Mouse (Mus musculus): ENCODE measurements around the gene Zfp366.

The Zfp366 gene

GRCm38 (mm10) chr13:99226809-99227208 is 42.2 kb downstream of the Zfp366 start:
- DNase-seq (ENCODE audit: low read depth, low spot score) = no peak

DNA sequence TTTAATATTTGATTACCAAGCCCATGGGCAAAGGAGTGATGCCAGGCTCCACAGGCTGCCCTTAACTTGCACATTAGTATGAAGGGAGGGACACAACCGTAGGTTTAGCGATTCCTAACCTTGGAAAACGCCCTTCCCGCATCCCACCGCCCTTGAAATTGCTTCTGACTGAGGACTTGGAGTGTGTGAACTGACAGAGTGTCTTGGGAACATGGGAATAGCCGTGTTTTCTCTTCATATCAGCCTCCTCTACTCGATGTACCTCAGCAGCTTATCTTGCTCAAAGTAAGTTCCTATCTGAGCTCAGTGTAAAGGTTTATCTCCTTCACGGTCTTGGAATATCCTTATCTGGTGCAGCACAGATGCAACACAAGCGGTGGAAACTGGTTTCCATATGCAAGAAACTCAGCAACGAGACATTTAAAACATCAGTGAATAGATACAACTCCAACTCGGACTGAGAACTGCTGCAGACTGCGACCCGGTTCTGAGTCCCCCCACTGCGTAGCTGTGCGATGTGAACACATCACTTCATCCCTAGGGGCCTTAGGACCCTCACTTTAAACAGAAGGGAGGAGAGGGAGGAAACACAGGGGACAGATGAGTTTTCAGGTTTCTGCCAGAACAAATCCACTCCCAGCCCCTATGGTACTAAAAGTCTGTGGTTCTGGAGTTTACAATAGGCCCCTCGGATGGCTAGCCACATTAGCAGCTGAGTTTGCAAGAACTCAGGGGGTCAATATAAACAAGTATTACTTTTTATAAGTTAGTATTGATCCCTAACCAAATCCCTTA is 43.0 kb downstream of the Zfp366 start:
- no peak for DNase-seq (ENCODE audit: low read depth, low spot score)

DNA sequence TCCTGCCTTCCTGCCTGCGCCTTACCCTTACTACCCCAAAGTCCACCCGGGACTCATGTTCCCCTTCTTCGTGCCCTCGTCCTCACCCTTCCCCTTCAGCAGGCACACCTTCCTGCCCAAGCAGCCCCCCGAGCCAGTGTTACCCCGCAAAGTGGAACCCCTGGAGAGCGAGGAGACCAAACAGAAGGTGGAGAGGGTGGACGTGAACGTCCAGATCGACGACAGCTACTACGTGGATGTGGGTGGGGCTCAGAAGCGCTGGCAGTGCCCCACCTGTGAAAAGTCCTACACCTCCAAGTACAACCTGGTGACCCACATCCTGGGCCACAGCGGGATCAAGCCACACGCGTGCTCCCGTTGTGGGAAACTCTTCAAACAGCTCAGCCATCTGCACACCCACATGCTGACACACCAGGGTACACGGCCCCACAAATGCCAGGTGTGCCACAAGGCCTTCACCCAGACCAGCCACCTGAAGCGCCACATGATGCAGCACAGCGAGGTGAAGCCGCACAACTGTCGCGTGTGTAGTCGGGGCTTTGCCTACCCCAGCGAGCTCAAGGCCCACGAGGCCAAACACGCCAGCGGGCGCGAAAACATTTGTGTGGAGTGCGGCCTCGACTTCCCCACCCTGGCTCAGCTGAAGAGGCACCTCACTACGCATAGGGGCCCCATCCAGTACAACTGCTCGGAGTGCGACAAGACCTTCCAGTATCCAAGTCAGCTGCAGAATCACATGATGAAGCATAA is 44.4 kb downstream of the Zfp366 start:
- no peak for DNase-seq (ENCODE audit: low read depth, low spot score)

DNA sequence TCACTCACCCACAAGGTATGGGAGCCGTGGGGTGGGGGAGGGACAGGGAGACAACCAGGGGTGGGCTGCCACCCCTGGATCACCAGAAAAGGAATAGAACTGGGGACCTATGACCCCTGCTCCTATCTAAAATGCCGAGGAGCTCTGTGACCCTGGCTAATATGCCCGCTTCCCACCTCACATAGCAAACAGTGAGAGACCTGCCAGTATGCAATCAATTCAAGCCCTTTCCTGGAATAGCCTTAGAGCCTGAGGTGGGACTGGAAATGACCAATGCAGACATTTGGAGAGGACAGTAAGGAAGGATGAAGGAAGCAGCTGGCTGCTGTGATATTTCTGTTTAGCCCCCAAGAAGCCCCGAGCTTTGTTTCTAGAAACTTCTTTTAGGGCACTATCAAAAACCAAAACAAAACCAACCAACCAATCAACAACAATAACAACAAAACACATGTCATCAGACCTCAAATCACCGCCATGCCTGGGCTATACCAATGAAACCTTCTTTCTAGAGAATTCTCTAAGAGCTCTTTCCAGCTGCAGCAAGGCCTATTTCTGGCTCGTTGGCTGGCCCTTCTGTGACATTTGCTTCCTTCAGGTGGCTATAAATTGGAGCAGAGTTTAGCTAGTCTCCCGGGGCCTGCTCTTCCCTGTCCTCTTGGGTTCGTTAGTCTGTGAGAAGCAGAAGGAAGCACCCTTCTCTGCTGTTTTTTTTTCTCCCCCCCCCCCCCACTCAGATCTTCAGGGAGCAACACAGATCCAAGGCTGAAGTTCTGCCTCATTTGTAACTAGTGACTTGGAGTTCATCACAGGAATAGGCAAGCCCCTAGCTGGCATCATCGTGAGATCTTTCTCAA is 45.2 kb downstream of the Zfp366 start:
- DNase-seq (ENCODE audit: low read depth, low spot score) = no peak

DNA sequence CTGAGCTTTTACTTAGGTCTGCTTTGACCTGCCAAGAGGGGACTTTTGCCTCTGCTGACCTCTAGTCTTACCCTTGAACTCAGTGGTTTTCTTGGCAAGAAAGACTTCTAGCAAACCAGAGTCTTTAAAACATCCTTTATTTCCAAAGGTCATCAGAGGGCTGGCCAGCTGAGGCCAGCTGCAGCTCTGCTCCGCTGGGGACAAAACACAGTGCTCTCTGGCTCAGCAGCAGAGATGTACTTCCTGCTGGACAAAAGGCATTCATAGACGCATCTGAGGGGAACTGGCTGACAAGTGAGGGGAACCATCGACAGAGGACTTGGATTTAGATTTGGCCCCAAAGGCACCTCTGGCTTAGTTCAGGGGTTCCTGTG is 45.9 kb downstream of the Zfp366 start:
- DNase-seq (ENCODE audit: low read depth, low spot score) = no peak

GRCm38 (mm10) chr13:99233333-99233732 is 48.7 kb downstream of the Zfp366 start:
- DNase-seq (ENCODE audit: low read depth, low spot score) = no peak

- no peak for DNase-seq (ENCODE audit: low read depth, low spot score)
Measured at GRCm38 (mm10) chr13:99233956-99234355, 49.3 kb downstream of the Zfp366 start.

- no peak for DNase-seq (ENCODE audit: low read depth, low spot score)
Measured at GRCm38 (mm10) chr13:99235428-99236210, 51.0 kb downstream of the Zfp366 start.

DNA sequence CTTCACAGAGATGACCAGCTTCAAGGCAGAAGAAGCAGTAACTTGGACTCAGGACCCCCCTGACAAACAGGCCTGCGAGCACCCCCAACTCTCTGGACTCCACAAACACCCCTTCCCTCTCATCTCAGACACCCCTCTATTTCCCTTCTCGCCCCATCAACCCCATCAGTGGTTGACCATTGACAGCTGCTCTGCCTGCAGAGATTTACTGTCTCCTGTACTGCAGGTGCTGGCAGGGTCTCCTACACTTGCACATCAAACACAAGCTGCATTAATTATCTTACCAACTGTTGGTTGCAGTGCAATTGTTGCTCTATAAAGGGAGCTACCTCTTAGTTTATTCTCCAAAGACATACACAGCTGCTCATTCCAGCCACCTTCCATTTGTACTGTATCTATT is 51.6 kb downstream of the Zfp366 start:
- DNase-seq (ENCODE audit: low read depth, low spot score) = no peak

GRCm38 (mm10) chr13:99237122-99237521 is 52.5 kb downstream of the Zfp366 start:
- DNase-seq (ENCODE audit: low read depth, low spot score) = no peak

DNA sequence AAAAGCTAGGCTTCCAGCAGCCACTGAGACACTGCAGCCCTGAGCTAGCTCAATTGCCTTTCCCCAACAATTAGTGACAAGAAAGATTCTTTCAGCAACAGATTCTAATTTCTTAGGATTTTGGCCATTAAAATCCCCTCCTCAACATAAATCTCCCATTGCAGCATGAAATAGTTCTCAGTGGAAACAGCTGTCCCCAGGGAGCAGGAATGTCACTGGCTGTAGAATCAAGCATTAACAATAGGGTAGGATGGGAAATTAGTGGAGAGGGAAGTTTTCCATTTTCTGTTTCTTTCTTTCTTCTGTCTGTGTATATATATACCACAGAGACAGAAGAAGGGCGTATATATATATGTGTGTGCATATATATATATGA is 53.2 kb downstream of the Zfp366 start:
- DNase-seq (ENCODE audit: low read depth, low spot score) = no peak

DNA sequence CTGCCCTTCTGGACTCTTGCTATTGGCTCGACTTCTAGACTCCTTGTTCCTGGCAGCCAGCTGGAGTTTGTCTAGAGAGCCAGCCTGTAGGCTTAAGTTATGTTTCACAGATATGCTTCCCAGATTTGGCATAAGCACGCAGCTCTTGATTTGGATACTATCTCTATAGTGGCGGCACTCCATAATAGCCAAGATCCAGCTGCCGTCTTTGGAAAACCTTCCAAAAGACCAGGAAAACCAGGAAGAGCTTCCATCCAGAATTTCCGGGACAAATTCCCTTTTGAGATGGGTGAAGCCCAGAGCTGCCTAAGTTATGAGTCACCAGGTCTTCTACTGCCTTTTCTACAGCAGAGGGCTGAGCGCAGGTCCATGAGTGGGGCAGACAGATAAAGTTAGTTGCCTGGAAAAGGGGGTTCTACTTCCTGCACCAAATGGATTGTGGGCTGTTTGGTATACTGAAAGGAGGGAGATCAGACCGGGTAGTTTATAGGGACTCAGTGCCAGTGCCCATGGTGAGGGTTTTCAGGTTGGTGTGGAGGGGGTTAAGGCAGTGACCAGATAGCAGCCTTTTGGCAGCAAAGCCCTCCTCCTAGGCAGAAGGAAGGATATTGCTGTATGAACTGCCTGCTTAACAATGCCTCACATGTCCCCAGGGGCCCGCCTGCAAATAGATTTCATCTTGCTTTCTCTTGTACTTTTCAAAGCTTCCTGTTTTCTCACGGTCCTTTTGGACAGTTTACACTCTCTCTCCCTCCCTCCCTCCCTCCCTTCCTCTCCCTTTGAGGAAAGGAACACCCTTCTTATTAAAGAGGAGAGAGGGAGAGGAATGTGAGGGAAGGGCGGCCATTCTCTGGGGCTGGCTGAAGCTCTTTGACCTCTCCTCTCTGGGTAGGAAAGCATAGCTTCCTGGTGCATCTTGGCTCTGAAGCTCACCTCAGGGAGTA is 53.9 kb downstream of the Zfp366 start:
- DNase-seq (ENCODE audit: low read depth, low spot score) = peak; percentile 28

DNA sequence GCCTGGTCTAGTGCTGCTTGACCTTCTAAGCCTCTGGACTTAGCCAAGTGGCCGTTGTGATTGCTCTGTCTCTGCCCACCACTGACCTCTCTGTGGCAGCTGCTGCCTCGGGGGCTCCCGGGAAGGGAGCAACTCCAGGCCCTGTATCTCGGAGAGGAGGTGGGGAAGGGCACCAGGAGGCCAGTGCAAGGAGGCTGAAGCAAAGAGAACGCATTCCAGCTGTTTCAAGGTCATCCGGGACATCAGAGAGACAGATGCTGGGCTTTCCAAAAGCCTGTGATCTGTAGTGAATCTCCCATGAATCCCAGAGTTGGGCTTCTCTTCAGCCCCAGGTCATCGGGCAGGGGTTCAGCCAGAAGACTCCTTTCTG is 54.5 kb downstream of the Zfp366 start:
- no peak for DNase-seq (ENCODE audit: low read depth, low spot score)

GRCm38 (mm10) chr13:99239741-99240140 is 55.1 kb downstream of the Zfp366 start:
- DNase-seq (ENCODE audit: low read depth, low spot score) = no peak

DNA sequence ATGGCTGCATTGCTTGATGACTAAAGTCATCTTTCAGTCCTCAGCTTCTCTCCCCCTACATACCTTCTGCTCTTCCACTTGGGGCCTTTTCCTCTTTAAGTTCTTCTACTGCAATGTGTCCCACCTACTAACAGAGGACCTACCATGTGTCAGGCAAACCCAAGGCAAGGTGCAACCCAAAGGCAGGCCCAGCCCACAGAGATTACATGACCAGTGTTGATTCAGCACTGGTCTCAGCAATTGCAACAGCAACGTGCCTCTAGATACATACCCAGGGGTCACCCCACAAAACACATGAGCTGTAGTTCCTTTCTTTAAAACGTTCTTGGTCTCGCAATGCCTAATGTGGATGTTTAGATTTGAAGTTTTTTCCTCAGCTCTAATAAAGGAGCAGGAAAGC is 57.4 kb downstream of the Zfp366 start:
- no peak for DNase-seq (ENCODE audit: low read depth, low spot score)

- DNase-seq (ENCODE audit: low read depth, low spot score) = no peak
Measured at GRCm38 (mm10) chr13:99242895-99243294, 58.3 kb downstream of the Zfp366 start.

DNA sequence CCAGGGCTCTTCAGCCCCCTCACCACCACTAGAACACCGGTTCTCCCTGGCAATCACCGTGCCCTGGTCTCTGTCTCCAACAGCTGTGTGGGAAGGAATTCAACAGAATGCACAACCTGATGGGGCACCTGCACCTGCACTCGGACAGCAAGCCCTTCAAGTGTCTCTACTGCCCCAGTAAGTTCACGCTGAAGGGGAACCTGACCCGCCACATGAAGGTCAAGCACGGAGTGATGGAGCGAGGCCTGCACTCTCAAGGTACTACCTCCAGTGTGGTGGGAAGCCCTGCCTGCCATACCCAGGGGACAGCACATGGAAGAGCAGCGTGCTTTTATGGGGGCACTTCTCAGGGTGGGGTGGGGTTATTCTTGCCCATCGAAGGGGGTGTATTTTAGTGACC is 59.2 kb downstream of the Zfp366 start:
- no peak for DNase-seq (ENCODE audit: low read depth, low spot score)

DNA sequence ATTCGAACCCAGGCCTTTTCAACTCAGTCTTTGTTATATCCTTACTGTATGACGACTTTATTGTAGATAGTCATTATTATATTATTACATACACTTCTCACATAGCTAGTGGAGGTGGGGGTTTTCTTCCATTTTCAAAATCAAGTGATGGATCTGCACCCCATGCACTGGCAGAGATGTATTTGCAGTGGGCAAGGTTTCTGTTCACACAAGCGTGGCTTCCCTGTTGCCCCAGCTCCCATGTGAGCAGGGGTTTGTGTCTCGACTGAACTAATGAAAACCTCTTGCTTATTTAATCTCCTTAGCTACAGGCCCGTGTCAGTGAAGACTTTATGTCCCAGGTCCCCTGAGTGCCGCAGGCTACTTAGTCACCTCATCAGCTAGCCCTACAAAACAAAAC is 59.8 kb downstream of the Zfp366 start:
- DNase-seq (ENCODE audit: low read depth, low spot score) = no peak

DNA sequence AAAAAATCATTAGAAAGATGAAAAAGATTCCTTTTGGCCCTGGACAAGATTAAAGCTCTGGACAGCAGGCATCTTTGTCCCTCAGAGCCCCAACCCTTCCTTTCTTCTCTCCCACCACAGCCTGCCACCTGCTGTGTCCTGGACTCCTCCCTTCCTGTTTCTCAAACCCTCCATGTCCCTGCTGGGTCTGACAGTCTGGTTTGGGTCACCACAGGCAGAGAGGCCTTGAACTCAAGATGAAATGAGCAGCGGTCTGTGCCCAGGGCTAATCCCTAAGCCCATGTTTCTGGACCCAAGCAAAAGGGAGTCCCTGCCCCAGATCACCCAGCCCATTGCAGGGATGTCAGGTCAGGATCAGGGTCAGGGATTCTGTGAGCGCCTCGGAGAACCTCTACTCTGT is 60.3 kb downstream of the Zfp366 start:
- no peak for DNase-seq (ENCODE audit: low read depth, low spot score)

DNA sequence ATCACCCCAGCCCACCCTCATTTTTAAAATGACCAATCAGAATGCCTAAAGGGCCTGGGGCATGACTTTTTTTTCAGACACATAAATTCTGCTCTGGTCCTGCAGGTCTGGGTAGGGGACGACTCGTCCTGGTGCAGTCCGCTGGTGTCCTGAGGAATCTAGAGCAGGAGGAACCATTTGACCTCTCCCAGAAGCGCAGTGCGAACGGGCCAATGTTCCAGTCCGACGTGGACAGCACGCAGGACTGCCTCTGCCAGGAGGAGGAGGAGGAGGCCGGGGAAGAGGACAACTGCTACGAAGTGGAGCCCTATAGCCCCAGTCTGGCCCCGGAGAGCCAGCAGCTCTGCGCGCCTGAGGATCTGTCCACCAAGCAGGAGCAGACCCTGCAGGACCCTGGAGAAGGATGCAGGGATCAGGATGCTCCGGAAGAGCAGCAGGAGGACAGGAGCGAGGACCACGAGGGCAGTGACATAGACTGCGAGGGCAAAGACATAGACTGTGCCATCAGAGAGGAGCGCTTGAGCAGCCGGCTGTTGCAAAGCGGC is 61.4 kb downstream of the Zfp366 start:
- DNase-seq (ENCODE audit: low read depth, low spot score) = no peak
